Mouse (Mus musculus) adrenal gland, postnatal 14 days (tissue): ENCODE measurements around the gene Phpt1. TPM values are rescaled to one million over a fixed set of nuclear protein-coding genes. Genes with fewer than 3 reads are reported as not detected.

Experiments
- DNase-seq: peaks from one replicate; pipeline ENCODE4 v3.0.0; 2021; ENCODE audit warnings: mixed read lengths
- long read RNA-seq, 2 experiments: library from polyadenylated mRNA; stranded (forward); transcript quantifications; one replicate each; pipeline ENCODE4 v2.0.0; 2021
- total RNA-seq: library from RNA; stranded (reverse); gene quantifications from 2 replicates; pipeline ENCODE4 v1.2.3, GENCODE M21; 2021

Phpt1 gene
- total RNA-seq = 56.6 and 58.1 TPM in 2 replicates
- long read RNA-seq, experiment 1, transcript Phpt1-201 (3 exons, 937 nt) = major isoform, 67 of 77 reads
- long read RNA-seq, experiment 1, partial matches to known transcripts = 0 of 77 reads
- long read RNA-seq, experiment 1, other reads (novel, unspliced or antisense) = 10 of 77 reads
- long read RNA-seq, experiment 2, transcript Phpt1-201 (3 exons, 937 nt) = major isoform, 71 of 85 reads
- long read RNA-seq, experiment 2, partial matches to known transcripts = 1 of 85 reads
- long read RNA-seq, experiment 2, other reads (novel, unspliced or antisense) = 9 of 85 reads

GRCm38 (mm10) chr2:25574579-25575431 is at the start of gene Phpt1, which contains the start of gene Mamdc4:
Phpt1 (minus strand) TSS chr2:25575224.
Mamdc4 (minus strand) TSS chr2:25574845.
- DNase-seq = peak; percentile 97

- DNase-seq = peak; percentile 97
Observed at GRCm38 (mm10) chr2:25621229-25622200, 46.5 kb upstream of the Phpt1 start, which contains the start of gene Tmem141. Tmem141 (minus strand) TSS chr2:25622005.

GRCm38 (mm10) chr2:25620852-25621228 is 45.8 kb upstream of the Phpt1 start:
- DNase-seq = no peak

DNA sequence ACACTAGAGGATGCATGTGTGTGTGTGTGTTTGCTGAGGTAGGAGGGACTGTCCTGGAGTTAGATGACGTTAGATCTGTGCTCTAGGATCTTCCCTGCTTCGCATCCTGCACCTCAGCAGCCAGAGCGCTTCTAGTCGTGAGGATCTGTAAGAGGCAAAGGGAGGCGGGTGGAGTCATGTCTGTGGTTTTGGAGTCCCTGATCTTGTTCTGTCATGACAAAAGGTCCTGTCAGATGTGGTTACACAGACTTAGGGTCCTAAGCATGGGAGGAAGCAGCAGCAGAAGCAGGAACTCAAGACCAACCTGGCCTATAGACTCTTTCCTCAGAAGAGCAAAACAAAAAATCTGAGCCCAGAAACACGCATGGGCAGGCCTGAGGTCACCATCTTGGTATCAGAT is 45.4 kb upstream of the Phpt1 start:
- DNase-seq = no peak

- DNase-seq = no peak
Observed at GRCm38 (mm10) chr2:25617578-25617977, 42.6 kb upstream of the Phpt1 start, which contains the start of gene Ccdc183. Ccdc183 (minus strand) TSS chr2:25617678.

- no peak for DNase-seq
Observed at GRCm38 (mm10) chr2:25616398-25616797, 41.4 kb upstream of the Phpt1 start.

GRCm38 (mm10) chr2:25608671-25609070 is 33.6 kb upstream of the Phpt1 start:
- DNase-seq = no peak

DNA sequence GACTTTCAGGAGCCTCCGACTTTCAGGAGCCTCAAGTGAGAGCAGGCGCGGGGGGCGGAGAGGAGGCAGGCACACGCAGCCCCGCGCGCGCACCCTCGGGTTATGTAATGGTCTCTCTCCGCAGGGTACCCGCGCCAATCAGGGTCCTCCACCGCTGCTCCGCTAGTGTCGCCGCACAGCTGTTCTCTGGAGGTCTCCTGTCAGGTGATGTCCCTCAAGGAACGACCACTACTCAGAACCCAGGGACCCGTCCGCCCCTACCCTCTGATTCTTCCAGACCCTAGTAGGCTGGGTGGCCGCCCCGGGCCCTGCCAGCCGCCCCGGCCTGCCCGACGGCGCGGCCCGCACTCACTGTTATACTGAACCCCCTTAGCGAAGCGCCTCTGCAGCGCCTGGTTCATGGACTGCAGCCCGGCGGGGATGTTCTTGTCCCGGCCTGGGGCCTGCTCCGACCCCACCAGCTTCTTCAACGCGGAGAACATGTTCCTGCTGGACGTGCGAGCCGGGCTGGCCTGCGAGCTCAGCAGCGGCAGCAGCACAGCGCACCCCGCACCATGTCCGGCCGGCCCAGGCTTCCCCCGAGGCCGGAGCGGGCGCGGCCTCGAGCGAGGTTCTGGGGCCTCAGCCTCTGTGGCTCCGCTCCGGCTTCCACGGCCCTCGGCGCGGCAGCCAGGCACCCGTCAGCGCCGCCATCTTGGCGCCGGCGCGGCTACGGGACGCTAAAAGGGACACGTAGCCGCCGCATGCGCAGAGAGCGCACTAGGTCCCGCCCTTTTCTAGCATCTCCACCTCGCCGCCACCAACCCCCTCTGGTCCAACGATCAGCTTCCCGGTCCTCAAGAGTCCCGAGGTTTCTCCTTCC is 33.0 kb upstream of the Phpt1 start, which contains the start of gene Rabl6:
Rabl6 (minus strand) TSS at position 761 of the 862 bp plus-strand sequence.
- peak; percentile 93 for DNase-seq

GRCm38 (mm10) chr2:25602526-25602925 is 27.5 kb upstream of the Phpt1 start:
- no peak for DNase-seq

- DNase-seq = no peak
Observed at GRCm38 (mm10) chr2:25600037-25600436, 25.0 kb upstream of the Phpt1 start.

- DNase-seq = no peak
Observed at GRCm38 (mm10) chr2:25598749-25599148, 23.7 kb upstream of the Phpt1 start.

DNA sequence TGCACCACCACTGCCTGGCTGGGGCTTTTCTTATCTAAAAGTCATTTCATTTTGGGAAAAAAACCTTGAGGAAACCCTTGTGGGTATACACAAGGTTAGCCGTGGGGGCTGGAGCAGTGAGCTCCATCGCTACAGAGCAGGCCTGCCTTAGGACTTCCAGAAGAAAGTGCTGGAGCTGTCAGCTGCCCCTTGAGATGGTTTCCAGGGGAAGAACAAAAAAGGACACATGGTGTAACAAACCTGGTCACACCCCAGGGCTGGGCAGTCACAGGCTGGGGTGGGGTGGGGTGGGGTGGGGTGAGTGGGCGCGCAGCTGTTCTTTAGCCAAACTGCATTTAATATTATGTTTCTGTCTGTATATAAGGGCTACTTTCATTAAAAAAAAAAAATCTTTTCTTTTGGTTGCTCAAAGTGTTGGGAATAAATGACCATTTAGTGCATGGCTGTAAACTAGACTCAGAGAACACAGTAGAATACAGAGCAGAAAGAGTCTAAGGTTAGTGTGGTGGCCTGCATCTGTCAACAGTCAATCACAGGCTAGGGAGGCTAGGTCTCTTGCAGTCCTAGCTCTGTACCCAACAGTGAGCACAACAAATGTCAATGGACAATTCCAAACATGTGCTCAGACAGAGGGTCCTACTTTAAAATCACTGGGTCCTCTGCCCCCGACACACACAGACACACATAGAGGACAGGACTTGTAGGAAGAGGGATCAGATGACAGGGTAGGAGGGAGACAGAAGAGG is 21.9 kb upstream of the Phpt1 start:
- no peak for DNase-seq

DNA sequence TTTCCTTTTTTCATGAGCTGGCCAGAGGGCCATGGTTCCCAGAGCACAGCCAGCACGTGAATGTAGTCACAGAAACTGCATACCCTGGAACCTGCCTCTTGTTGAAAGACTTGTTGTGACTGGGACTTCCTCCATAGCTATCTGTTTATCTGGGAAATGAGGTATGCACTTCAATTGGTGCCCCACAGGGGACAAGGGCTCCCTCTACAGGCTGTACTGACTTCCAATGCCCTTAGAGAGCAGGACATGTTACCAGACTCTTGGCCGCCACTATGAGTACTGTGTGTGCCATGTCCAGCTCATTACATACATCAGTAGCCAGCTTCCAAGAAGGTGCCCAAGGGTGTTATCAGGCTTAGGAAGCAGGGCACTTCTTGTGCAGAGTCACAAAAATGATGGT is 16.8 kb upstream of the Phpt1 start:
- peak; percentile 62 for DNase-seq

DNA sequence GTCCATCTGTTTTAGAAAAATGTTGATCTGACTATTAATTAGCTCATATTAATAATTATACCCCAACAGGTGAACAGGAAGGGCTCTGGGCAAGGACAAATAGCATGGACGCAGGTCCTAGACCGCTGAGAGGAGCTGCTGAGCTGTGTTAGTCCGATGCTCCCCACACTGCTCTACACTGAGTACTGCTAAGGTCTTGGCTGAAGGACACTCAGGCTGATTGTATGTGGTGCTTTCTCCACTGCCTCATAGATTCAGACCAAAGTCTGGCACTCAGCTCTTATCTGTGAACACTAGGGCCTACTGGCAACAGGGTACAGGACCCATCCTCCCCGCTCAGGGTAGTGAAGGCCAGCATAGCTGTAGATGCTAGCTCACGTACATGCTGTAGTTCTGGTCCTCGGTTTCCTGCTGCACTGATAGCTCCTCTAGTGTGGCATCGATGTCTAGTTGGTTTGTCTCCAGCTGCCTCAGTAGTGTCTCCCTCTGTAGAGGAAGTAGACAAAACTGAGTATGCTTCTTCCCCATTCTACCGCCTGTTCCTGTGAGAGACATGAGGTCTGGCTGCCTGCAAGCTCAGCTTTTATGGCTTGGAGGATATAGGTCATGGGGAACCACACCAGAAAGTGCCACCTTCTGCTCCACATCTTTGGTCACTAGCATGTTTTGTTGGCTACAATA is 13.3 kb upstream of the Phpt1 start:
- DNase-seq = no peak

DNA sequence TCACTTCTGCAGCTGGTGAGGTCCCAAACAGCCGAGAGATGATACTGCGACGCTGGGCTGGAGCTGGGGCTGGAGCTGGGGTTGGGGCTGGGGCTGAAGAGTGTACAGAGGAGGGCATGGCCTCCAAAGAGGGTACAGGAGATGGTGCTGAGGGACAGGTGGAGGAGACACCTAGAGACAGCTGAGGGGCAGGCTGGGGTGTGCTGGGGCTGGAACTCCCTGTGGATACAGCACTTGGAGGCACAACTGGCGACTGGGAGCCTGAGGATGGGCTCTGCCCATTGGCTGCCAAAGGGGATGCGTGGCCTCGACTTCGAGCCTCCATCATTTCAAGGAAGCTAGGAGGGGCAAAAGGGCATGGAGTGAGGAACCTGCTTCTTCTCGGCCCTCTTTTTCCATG is 12.3 kb upstream of the Phpt1 start:
- no peak for DNase-seq

GRCm38 (mm10) chr2:25585601-25586000 is 10.6 kb upstream of the Phpt1 start:
- no peak for DNase-seq

DNA sequence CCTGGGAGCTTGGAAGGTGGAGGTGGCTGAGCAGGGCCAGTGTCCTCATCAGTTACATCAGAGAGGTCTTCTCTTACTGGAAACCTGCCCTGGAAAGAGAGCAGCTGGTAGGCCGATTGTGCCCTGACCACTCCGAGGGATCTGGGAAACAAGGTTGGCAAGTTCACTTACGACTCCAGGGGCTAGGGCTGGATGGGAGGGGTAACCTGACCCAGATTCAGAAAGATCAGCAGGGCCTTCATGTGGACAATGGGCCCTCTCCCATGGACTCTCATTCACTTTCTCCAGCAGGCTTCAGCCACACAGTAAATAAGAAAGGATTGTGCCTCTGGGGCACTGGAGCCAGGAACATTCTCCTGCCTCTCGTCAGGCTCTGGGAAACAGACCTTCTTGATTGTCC is 9.8 kb upstream of the Phpt1 start:
- no peak for DNase-seq

GRCm38 (mm10) chr2:25584152-25584551 is 9.1 kb upstream of the Phpt1 start:
- no peak for DNase-seq

DNA sequence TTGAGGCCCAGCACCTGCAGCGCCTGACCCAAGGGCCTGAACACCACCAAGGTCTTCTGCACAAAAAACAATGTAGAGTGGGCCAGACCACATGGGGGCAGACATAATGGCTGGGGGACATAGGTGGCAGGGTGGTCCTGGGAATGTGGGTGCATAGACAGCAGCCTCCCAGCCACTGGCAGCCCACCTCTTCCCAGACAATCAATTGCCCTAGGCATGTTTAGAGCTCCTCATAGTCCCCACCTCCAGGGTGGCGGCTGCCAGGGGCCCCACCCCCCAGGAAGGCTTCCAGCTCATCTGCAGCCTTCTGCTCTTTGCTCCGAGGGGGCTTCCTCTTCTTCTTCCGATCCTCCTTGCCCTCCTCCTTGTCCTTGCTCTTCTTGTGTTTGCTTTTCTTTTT is 8.5 kb upstream of the Phpt1 start:
- peak; percentile 7 for DNase-seq

- DNase-seq = peak; percentile 35
Observed at GRCm38 (mm10) chr2:25583120-25583481, 8.1 kb upstream of the Phpt1 start.
